Mouse (Mus musculus): ENCODE measurements at regions not wholly inside any gene's neighbourhood (a gene's known extent, or its start where the extent isn't known, plus 50 kb on each side); places are given as distances from the start of the nearest gene placed in this dataset.

DNA sequence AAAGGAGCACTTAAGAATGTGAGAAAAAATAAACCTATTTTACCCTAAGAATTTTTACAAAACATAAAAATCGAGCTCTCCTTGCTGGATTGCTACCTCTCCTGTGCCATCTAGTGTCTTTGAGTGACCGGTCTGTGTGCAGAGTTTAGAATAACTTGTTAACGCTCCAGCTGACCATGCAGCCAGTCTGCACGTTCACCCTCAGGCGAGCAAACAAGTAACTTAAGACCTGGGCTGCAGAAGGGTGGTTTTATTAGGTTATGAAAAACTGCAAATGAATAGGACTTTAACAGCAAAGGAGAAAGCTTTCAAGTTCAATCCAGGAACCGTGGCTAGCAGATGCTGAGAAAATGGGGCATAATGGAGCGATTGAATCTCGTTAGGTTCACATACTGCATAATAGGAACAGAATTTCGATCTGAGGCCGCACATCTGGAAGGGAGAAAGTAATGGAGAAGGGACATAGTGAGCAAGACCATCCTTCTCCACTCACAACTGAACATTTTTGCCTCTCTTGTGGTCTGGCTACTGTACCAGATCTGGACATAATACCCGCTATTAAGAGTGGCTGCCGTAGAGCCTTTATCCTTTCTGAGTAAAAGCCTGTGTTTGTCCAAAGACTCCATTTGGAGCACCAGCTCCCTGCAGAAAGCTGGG is 363.0 kb upstream of the Intu start:
- DNase-seq (ENCODE audit: low spot score): no peak

DNA sequence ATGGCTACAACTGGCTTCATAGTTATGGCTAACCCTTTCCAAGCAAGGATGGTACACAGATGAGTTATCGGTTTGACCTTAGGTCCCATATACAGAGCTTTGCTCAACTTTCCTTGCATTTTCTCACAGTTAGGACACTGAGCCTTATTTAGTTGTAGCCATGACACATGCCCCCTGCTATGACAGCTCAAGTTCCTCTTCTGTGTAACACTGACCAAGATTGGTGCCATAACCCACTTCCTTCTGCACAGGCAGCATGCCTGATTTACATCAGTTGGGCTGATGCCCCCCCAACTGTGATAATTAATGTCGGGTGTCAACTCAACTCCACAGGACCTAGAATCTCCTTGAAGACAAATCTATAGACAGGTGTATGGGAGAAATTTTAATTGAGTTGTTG is 361.5 kb upstream of the Intu start:
- no peak for DNase-seq (ENCODE audit: low spot score)

DNA sequence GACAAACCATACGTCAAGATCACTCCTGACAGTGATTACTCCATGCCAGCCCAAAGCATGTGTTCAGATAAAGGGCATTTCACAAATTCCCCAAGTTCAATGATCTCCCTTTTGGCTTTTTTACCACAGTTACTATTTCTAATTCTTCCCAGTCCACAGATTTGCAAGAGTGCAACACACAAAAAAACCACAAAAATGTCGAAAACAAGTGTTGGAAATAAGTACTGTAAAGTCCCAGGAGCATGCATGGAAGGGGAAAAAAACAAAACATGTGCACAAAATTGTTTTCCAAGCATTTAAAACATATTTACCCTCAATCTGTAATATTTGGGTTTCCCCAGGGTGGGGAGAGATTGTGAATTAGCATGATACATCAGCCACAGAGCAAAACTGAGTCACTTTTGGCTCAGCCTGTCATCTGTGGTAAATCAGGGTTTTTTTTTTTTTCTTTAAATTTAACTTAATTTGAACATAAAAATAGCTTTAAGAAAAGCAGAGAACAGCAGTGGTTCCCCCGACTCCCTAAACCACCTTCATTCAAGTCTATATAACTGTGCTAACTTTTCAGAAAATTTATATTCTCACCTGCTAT is 351.3 kb upstream of the Intu start:
- DNase-seq (ENCODE audit: low spot score): no peak

DNA sequence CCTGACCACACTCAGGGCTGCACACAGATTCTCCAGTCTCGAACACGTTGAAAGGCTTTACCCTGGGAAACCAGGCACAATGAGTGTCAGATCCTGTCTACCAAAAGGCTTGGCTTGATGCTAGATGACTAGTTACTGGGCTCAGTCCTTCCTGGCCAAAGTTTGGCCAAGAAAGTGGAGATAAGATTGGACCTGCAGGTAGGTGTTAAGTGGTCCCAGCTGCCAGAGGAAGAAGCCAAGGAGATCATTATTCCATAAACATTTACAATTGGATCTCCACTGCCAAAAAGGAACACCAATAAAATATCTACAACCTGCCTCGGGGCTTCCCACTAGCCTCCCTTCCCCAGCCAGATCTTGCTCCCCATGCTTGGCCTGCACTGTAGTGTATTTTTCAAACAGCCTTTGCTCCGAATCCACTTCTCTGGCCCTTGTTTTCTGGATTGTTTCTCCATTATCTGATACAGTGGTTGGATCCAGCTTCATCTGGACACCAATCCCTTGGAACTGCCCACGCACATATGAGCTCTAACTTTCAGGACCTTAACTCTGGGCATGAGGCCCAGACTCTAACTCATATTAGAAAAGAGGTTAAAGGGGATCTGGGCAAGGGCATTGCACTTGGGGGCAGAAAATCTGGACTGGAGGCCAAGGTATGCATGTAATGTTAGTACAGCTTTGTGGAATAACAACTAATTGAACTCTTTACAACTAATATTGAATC is 345.3 kb upstream of the Intu start:
- DNase-seq (ENCODE audit: low spot score): no peak

DNA sequence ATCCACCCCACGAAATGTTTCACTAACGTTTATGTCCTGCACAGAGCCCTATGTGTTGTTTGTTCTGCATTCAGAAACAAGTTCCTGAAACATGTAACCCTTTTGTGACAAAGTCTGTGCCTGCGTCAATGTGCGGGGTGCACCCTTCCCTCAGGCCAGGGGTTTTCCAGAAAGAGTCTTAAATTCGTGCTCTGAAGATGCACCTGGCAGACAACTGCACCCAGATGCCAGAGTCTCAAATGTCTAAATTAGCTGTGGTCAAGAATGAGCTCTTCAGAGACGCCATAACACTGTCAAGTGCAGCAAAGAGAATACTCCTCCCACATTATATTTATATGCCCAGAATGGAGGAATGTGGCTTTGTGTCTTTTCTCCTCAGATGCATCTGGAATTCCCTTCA is 341.6 kb upstream of the Intu start:
- no peak for DNase-seq (ENCODE audit: low spot score)

DNA sequence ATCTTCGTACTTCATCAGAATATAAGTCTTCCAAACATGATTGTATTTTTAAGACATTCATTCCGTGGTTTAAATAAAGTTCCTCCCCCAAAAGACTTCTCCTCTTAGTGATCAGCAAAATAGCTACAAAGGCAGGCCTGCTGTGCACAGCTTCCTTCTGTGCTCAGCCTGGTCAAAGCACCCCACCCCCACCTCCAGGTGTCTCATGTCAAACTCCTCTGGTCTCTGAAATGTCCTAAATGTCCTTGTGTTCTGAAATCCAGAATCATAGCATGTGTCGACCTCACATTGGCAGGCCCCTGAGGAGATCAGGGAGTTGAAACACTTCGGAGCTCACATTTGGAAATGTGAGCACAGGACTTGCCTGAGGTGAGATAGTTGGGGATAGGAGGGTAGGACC is 341.1 kb upstream of the Intu start:
- no peak for DNase-seq (ENCODE audit: low spot score)

DNA sequence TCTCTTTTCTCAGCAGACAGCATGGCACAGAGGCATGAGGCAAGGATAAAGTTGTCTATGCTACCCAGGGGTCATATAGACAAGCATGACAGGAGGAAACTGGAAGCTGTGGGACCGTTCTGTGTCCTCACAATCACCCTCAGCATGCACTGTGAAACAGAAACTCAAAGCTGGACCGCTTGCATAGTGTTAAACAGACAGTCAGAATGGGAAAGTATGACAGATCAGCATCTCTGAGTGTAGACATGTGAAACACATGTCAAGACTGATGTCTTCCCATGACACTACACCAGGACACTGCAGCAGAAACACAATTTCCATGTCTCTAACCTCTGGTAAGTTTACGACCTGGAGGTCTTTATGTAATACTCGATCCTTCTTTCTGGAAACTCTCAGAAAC is 330.9 kb upstream of the Intu start:
- DNase-seq (ENCODE audit: low spot score): no peak

DNA sequence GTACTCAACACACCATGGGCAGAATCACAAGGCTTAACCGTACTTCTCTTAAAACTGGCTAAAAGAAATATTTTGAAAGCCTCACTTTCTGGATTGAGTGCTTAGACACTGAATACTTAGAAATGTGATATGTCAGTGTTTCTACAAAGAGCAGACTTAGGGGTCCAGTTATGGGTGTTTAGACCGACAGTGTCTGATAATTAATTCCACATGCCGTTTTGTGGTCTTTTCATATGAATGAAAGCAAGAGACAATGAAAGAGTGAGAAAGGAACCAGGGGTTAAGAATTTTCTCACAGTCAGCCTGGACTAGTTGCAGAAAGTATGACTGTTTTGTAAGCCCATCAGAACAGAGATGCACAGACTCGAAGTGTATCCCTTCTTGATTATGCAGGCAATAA is 324.8 kb upstream of the Intu start:
- DNase-seq (ENCODE audit: low spot score): no peak

DNA sequence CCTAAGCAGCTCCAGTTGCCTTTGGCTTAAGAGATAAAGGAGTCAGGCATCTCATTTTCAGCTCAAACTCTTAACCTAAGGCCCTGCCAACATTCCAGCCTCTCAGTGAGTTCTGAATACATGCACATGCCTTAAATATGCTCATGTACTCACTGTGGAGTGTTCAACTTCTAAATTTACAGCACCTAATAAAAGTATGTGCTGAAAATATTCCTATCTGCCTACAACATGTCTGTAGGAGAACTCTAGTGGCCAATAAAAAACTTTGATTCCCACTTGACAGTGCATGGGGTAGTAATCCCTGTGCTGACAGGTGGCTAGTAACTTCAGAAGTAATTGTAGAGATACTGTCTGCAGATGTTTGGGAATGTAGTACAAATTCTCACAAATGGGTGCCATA is 319.3 kb upstream of the Intu start:
- DNase-seq (ENCODE audit: low spot score): no peak

DNA sequence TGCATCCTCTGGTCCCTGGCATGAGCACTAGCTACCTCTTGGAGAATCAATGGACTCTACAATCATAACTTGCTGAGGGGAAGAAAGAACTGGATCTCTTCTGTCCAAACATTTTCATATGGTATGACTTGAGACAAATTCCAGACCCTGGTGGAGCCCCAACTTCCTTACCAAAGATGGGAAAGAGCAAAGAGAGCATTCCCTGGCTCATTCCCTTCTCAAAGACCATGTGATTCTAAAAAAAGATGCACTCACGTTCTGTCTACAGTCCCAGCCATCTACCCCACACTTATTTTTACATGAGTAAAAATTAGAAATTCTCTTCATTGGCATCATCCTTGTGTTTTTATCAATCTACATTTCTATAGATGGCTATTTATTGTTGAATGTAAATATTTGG is 304.3 kb upstream of the Intu start:
- DNase-seq (ENCODE audit: low spot score): no peak

DNA sequence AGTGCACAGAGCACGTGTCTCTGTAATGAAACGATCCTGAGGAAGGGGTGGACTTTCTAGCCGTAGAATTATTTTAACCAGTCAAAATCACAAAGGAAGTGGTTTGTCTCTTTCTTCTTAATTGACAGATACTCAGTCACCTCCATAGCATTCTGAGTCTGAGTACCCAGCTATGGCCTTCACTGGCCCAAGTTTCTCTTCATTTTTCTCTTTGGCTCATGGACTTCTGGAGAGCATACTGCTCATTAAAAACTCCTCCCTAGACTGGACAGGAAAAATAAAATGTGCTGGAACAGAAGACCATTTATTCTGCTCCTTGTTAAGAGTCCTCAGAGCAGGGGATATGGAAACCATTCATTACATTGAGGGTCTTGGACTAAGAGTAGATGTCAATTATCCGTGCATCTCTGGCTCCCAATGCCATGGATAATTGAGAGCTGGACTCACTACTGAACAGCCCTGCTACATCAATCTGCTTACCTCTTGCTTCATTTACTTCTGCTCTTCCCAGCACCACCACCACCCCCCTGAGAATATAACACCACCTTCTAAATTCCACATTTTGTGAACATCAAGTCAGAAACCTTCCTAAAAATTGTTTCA is 287.5 kb upstream of the Intu start:
- DNase-seq (ENCODE audit: low spot score): no peak

DNA sequence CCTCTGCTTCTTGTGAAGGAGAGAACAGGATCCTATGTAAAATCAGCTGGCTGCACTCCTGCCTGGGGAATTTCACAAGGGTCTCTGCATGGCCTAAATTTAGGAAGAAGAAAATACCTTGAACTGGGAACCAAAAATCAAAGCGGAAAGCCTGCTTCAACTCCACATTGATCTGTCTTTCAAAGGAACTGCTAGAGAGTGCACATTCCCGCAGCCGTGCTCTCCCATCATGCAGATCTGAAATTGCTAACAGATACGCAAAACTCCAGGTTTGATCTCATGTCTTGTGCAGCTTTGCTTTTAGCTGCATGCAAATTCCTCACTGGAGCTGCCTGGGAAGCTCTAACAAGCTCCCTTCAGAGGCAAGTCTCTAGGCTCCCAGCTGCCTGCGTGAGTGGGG is 276.7 kb upstream of the Intu start:
- no peak for DNase-seq (ENCODE audit: low spot score)

DNA sequence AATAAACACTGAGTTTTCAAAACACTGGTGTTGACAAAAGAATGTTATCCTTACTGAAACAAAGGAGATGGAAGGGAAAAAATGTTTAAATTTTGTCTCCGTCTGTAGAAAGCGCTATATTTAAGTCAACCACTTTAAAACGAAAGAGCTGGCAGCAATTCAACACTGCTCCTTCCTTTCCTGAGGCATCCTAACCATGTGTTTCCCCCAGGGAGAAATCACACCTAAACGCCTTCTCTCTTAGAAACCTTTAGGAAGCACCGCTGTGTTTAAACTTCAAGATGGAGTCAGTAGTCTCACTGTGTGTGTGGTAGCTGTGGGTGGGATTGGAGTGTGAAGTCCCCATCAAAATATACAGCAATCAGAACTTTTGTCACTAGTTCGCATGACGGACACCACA is 268.6 kb upstream of the Intu start:
- DNase-seq (ENCODE audit: low spot score): peak; percentile 18

DNA sequence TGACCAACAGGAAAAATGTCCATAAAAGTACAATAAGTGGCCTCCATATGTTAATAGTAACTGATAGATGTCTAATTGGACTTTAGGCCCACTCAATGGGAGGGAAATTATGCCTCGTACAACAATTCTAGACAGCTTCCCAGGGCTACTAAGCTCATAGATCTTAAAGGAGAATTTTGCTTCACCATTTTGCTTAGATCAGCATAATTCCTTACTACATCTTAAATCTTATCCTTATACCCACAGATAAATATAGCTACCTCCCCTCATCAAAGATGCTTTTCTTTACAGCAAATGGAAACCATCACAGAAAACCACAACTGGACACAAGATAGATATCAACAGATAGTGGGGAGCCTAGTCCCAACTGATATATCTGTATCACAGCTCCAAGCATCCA is 263.6 kb upstream of the Intu start:
- DNase-seq (ENCODE audit: low spot score): no peak

DNA sequence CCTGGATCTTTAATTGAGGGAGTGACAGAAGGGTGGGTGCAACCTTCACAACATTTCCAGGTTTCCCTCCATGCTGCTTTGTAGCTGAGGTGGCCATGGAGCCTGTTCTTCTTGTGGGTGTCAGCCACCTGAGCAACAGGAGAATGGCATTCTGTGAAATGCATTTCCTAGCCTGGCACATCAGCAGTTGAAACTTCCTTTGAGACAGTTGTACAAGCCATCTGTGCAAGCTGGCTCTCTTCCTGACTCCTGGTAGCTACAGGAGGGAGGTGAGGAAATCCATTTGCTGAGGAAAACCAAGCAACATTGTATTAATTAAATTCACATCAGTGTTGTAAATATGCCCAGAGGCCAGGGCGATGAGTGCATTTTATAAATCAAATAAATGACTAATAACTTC is 248.2 kb upstream of the Intu start:
- peak; percentile 7 for DNase-seq (ENCODE audit: low spot score)

DNA sequence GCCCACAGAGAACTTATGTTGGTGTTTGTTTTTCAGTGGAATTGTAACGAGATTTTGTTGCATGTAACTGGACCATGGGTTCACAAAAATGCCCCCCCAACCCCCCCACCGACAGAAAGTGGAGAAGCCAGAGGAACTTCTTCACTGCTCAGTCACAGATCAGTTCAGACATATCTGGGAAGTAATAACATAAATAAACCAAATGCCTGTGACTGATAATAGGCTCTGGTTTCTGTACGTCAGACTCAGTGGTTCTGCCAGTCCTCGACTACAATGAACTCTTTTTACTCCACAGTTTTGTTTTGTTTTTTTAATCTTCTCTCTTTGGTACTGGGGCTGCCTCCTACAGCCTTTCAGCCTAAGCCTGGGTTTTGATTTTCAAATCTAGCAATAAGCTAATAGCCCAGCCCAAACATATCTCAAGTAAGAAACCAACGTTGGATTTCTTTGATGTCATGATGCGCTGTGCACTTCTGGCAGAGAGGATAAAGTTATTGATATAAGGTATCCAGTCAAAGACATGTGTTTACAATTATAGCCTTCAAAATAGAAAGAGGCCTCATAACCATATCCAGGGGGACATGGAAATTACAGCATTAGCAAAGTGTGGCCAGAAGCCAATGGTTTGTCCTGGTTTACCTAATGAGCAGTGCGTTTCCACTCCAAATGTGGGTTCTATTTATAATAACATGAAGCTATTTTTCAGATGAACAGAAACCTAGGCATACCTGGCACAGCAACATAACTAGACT is 244.0 kb upstream of the Intu start:
- DNase-seq (ENCODE audit: low spot score): no peak

DNA sequence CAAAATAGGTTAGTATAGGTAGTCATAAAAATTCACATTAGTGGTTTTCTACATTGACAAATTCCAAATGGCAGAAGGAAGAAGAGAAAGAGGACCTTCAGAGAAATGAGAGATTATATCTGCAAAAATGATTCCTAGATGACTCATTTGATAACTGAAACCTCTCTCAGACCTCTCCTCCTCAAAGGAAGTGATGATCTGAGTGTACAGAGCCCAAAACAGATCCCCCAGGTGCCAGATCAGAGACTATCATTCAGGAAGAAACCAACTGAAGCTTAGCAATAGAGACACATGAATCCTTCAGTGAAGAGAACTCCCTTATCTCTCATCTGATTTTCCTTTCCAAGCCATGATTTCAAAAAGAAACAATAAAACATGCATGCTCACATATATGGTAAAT is 234.0 kb upstream of the Intu start:
- DNase-seq (ENCODE audit: low spot score): no peak

DNA sequence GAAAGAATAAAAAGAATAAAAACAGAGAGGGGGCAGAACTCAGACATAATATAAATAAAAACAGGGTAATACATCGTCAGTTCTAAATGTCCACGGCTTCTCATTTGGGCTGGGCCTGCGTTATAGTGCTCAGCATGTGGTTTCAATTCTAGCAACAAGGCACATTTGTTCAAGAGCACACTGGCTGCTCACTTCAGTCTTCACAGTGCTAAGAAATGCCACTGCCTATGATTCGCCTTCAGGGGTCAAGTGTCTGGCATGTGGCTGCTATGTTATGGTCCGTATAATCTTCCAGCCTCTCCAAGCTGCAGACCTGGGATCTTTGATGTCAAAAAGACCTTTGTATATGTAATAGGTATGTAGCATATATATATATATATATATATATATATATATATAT is 210.8 kb upstream of the Intu start:
- DNase-seq (ENCODE audit: low spot score): no peak

DNA sequence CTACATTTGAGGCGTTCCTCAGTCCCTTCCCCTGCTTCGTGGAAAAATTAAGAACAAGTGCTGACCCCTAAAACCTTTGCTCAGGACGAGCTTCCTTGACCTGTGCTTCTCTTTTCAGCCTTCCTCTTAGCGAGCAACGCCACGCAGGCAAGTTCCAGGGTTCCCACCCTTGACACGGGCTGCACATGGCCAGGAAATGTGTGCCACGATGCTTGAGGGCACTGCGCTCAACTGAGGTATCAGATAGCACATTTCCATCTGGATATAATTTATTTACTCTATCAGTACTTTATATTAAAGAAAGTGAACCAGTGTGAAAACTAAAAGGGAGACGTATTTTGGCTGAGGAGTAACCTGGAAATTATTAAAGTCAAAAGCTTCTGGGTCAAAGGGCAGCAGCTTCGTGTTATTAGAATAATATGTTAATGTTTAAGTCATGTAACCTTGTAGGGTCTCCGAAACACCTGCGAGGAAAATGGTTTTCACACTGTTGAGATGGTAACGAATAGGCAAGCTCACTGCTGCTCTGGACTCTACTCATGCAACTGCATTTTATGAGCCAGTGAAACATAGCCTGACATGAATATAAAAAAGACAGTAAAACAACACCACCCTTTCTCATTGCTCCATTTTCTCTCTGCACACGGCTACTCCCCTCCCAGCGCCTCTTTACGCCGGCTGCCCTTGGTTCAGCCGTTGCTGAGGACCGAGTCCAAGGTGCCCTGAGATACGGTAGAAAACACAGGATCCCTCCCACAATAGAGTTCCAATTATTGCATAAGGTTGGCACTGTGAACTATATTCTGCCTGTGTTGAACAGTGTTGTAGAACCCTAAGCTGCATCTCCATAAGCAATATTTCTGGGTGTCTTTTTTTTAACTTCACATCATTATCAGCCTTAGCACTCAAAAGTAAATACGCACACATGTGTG is 204.9 kb upstream of the Intu start:
- DNase-seq (ENCODE audit: low spot score): no peak

DNA sequence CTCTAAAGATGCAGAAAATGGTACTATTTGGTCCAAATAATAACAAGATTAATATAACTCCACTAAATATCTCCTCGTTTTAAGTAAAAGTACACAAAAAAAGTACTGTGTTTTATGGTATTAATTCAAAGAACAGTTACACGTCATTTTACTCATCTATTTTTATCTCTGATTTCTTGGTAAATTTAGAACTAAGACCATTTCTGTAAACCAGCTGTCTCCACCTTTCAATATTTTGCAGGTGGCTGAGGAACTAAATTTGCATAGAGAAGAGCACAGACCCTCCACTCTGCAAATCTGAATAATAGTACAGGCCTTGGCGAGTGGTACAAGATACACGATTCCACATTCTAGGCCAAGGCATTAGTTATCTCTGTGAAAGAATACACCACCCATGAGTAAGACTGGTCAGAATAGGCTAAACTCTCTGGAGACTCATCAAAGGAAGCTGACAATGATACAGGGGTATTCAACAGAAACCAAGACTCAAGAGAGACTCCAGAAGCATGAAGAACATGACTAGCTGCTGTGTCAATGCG is 191.5 kb upstream of the Intu start:
- no peak for DNase-seq (ENCODE audit: low spot score)

DNA sequence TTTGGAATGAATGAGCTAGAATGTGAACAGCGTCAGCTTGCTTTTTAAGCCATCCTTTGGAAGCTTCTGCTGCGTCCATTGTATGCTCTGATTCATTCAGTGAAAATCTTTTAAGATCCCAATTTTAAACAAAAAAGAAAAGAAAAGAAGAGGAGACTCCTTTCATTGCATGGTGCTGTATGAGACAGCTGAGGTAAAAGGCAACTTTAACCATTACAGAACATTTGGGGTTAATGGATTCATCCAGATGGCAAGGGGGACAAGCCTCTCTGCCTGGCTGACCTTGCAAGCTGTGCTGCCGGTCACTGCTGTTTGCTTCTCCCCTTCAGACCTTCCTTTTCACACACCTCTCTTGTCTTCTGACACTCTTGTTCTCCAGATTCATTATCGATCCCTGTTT is 176.0 kb upstream of the Intu start:
- no peak for DNase-seq (ENCODE audit: low spot score)
